Mouse (Mus musculus): ENCODE results near the gene Olfr165.
"Not testable (repeated sequence)": the region's sequence is repeated elsewhere in the genome, so short reads cannot be mapped to it uniquely, and the experiment has no call there.

Olfr165 gene

GRCm38 (mm10) chr16:19423034-19423433 is at the start of gene Olfr165:
Gene Olfr165, minus strand, starts transcription at chr16:19423134.
- no peak for DNase-seq (ENCODE audit: extremely low spot score, low spot score)

GRCm38 (mm10) chr16:19464365-19464764 is 41.4 kb upstream of the Olfr165 start:
- no peak for DNase-seq (ENCODE audit: extremely low spot score, low spot score)

- not testable (repeated sequence) for DNase-seq (ENCODE audit: extremely low spot score, low spot score)
These were observed 35.8 kb upstream of the Olfr165 start for GRCm38 (mm10) chr16:19458741-19459140.

- DNase-seq (ENCODE audit: extremely low spot score, low spot score): no peak
These were observed 35.0 kb downstream of the Olfr165 start for GRCm38 (mm10) chr16:19387984-19388383.
